Mouse (Mus musculus): ENCODE results near the gene Utp20.
"Not testable (repeated sequence)": the region's sequence is repeated elsewhere in the genome, so short reads cannot be mapped to it uniquely, and the experiment has no call there.

Gene Utp20

DNA sequence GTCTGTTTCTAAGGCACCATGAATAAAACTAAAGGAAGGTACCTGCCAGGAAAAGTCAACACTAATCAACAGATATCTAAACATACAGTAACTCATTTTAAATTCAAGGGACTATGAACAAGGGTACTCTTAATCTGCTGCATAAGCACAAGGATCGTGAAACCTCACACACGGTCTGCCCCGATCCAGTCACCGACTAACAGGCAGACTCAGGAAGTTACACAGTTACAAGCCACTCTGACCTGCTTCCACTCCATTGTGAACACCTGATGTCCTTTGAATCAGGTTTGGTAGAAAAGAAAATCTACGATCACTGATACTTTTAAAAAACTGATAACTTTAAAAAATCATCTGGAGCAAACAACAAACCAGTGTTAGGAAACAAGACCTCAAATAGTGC is 42.7 kb downstream of the Utp20 start:
- DNase-seq (ENCODE audit: low spot score), result no peak

DNA sequence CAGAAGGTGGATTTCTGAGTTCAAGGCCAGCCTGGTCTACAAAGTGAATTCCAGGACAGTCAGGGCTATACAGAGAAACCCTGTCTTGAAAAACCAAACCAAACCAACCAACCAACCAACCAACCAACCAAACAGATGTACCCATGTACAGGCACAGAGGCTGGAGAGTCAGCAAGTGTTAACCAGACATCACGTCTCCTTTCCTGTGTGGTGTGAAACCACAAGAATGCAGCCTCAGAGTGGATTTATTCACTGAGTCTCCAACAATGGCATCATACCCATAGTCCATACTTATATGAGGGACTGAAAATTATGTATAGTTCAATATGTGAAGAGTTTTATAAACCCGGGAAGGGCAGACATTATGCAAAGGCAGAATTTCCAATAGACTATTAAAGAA is 43.5 kb downstream of the Utp20 start:
- DNase-seq (ENCODE audit: low spot score), result not testable (repeated sequence)

DNA sequence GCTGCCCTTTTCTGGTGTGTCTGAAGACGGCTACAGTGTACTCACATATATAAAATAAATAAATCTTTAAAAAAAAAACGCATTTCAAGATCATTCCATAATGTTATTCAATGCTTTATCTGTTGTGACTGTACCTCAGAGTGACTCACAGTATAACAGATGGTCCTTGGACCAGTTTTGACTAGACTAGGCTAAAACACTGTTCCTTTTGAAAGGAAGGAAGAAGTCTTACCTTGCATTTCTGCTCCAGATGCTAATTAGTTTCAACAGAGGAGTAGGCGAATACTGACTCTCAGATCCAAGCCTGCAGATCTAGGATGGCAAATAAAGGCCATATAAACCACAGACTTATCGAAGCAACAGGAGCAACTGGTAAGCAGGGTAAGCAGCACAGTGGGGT is 45.9 kb downstream of the Utp20 start:
- DNase-seq (ENCODE audit: low spot score), result no peak

DNA sequence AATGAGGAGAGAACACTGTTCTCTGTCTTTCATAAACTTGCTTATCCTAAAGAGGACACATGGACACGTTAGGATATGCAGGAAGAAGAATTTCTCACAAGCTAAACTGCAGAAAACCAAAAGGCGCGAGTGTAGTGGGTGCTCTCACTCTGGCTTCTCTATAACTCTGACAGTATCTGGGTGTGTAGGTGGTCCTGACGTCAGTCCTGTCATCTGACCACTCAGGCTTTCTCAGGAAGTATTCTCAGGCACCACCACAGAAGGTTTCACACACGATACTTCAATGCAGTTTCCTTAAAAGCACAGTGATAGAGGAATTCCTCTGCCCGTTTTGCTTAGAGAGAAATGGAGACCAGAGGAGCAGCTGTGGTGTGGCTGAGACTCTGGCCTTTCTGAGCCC is 50.4 kb downstream of the Utp20 start:
- DNase-seq (ENCODE audit: low spot score), result no peak

DNA sequence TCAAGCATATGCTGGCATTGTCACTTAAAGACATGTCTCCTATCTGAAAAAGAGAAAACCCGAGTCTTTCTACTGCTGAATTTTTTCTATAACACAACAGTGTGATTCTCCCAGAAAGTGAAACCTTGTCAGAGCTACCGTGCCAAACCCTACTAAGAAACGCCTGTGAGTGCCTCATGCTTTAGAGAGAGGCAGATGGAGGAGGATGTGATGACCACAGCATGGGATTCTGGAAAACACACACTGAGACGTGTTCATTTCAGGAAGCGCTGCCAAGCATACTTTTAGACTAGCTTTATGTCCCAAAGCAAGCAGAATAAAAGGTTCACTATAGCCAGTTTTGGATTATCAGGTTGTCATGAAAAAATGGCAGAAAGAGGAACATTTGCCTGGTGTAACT is 53.6 kb downstream of the Utp20 start:
- not testable (repeated sequence) for DNase-seq (ENCODE audit: low spot score)

DNA sequence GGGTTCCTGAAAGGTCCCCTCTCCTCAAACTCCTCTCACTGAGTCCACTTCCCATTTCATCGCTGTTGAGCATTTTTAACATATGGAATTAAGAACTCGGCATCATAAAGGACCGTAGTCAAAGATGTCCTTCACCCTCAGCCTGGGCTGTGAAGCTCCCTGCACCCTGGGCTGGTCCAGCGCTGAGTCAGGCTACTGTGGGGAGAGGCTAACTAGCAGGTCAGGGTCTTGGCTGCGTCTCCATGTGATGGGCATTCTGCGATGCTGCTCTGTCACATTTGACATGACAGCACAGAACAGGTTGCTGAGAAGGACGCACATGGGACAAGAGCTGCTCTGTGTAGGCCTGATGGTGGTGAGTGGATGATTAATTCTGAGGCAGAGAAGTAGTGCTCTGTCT is 56.9 kb downstream of the Utp20 start:
- DNase-seq (ENCODE audit: low spot score), result no peak

DNA sequence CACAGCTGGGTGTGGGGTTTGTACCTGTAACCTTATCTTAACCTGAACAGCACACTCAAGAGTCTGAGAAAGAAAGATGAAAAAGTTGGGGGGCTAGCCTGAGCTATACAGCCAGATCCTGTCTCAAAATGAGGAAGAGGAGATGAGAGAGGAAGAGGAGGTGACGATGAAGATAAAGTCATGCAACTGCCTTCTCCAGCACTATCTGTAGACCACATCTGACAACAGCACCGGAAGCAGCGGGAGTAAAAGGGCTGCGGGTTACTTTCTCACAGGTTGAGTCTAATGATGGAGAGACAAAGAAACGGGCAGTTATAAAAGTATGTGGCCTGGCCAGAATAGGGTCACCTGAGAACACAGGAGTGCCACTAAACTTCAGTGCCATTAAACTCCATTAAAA is 57.6 kb downstream of the Utp20 start:
- no peak for DNase-seq (ENCODE audit: low spot score)

DNA sequence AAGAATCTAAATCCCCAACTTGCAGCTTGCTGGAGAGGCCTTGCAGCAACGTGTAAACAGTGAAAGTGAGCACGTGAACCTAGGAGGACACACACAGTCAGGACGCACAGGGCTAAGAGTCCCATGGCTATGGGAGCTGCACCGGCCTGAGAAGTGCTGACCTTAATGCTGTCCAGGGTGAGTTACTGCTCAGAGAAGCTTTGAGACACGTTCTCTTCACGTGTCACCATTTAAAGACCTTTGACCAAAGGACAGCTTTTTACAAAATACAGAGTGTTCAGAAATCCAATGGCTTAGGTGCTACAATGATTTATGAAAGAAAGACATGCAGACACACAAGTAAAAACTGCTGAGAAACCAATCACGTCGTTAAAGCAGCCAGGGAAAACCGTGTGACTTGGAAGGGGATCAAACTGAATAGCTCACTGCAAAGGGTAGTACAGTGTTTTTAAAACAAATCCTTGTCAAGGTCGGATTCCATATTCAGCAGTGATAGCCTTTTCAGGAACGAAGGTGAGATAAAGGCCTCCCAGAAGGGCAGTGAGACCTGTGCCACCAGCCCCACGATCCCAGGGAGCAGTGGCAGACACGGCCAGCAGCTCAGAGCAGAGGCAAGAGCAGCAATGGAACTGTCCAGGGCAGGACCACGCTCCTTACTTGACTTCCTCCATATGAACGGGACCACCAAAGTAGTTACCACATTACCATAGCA is 61.0 kb downstream of the Utp20 start:
- no peak for DNase-seq (ENCODE audit: low spot score)

DNA sequence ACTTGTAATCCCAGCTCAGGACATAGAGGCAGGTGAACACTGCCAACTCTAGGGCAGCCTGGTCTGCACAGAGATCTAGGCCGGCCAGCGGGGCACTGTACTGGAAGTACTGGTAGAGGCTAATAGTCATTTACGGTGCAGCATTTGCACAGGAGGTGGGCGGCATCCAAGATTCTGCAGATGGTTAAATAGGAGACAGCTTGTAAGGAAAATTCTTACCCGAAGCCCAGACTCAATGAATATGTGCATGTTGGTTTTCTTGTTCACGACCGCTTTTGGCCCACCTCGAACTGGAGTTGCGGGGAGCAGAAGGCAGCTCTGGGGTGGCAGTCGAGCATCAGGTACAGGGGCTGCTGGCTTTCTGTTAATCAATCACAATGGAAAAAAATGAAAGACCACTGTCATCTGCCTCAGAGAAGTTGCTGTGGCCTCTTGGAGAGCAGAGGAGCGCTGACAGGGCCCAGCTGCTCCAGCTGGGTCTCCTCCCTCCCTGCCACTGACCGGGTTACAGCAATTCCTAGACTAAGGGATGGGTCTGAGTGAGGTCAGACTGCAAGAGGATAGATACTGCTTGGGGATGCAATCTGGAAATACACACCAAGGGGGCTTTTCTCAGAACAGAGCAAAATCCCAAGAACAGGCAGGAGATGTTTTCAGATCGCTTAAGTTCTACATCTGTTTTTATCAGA is 64.9 kb downstream of the Utp20 start:
- no peak for DNase-seq (ENCODE audit: low spot score)

DNA sequence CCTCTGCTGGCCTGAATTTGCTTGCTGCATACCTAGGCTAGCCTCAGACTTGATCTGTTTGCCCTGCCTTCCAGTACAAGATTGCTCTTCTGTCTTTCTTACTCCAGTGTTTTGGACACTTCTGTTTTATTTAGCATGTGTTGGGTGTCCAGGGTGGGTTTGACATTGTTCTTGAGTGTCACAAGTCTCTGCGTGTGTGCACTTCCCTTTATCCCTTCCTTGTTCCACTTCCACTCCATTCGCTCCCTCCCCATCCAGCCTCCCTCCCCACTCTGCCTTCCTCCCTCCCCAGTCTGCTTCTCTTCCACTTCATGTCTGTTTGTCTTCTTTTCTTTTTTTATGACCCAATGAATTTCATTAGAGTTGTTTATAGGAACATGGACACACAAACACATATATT is 85.2 kb downstream of the Utp20 start:
- no peak for DNase-seq (ENCODE audit: low spot score)

DNA sequence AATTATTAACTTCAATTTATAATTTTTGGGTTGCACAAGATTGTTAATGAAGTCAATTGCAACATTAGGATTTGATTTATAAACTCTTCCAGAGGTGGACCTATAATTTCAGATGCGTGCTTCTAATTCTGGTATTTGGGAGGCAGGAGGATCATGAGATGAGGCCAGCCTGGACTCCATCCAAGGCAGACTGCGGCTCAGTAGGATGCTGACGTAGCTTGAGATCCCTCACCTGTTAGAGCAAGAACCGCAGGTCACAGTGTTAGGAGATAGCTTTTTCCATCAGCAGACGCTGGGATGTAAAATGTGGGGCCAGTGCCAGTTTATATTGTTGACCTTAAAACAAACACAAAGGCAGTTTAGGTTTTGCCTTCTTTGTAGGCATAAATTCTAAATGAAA is 85.8 kb downstream of the Utp20 start:
- no peak for DNase-seq (ENCODE audit: low spot score)

DNA sequence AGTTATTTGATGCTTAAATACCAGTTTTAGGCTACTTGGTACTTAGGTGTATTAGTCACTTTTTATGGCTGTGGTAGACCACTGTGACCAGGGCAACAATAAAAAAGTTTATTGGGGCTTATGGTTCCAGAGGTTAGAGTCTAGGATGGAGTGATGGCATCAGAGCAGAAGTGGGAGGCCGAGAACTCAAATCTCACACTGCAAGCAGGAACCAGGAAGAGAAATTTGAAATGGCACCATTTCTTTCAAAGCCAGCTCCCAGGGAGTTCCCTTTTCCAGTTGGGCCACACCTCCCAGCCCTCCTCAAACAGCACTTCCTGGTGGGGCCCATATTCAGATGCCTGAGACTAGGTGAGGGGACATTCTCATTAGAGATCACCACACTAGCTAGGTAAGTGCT is 86.8 kb downstream of the Utp20 start:
- DNase-seq (ENCODE audit: low spot score), result no peak

DNA sequence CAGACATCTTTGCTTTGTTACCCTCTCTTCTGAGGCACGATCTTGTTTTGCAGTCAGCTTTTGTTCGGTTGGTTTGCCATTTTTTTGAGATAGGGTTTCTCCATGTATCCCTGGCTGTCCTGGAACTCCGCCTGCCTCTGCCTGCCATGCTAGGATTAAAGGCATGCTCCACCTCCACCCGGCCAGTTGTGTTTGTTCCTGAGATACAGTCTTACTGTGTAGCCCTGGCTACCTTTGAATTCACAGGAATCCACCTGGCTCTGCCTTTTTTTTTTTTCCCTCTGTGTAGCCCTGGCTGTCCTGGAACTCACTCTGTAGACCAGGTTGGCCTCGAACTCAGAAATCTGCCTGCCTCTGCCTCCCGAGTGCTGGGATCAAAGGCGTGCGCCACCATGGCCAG is 87.5 kb downstream of the Utp20 start:
- not testable (repeated sequence) for DNase-seq (ENCODE audit: low spot score)

DNA sequence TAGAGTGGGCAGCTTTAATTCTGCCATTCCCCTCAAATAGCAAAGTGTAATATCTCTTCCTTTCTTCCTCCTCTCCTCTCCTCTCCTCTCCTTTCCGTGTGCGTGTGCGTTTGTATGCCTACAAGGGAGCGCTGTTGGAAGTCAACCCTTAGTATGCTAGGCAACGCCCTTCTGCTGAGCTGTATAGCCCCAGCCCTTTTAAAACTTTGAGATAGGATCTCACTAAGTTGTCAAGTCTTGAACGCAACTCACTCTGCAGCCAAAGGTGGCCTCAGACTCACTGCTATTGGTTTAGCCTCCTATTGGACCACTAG is 94.3 kb downstream of the Utp20 start:
- DNase-seq (ENCODE audit: low spot score), result peak; percentile 14

DNA sequence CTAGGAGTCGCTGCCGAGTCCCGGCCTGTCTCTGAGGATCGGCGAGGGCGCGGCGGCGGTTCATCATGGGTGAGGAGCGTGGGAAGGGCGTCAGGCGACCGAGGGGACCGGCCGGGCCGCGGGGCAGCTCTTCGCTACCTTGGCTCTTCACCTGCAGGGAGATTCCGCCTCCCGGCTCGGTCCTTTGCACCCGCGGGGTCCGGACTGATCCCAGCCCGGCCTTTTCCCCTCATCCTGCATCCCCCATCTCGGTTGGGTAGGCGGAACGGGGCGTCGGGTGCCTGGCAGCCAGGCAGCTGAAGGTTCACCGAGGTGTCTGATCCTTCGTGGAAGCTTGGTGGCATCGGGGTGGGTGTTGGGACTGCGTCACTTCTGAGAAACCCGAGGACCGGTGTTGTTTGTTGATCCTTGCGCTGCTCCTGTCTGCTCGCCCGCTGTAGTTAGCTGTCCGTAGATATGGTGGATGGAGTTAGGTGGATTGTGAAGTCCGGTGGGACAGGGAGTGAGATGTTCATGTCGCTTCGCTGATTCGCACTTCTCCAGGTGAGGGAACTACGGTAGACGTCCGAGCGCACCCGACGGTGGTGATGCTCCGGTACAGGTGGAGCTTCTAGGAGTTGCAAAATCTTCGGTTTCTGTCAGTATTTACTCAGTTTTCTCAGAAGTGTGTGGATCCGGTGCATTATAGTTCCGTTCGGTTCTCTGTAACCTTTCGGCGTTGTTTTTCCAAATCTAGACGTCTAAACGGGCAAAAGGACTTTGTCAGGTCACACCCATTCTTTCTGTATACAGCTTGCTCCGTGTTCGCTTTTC is 94.9 kb downstream of the Utp20 start:
- DNase-seq (ENCODE audit: low spot score), result peak; percentile 48

DNA sequence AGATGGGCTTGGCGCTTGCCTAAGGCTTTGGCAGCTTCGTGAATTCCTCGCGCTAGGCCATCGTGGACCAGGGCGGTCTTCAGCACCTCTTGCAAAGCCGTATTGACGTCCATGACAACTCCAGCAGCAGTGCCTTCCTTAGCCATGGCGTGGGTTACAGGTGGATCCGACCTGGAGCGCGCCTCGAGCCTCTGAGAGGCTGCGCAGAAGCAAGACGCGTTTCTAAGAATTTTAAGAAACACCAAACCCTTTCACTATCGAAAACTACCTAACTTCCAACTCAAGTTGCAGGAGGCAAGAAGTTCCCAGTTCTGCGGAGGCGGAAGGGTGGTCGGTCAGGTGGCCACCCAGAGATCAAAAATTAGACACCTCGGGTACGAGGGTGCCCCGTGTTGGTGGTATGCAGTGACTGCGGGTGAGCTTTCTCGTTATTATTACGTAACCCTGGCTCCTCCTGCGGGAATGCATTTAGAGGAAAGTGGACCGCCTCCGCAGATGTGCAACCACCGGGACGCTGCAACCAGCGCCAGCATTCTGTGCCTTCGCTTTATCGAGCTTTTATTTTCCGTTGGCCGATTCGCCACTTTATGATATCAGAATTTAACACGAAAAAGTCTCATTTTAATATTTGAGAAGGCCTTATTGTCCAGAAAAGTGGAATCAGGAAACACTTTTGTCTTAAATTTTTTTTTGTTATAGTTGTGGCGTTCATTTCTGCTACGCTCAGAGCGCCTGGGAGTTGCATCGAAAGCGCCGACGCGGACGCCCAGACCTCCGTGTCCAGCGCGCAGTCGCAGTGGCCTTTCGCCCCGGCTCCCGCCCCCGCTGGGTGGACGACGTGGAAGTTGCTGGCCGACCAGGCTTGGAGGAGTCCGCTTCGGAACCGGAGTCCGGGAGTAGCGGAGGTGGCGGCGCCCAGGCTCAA is 95.8 kb downstream of the Utp20 start, which contains the start of gene Arl1:
Arl1 (plus strand) TSS at position 288 of the 925 bp plus-strand sequence.
- peak; percentile 96 for DNase-seq (ENCODE audit: low spot score)

DNA sequence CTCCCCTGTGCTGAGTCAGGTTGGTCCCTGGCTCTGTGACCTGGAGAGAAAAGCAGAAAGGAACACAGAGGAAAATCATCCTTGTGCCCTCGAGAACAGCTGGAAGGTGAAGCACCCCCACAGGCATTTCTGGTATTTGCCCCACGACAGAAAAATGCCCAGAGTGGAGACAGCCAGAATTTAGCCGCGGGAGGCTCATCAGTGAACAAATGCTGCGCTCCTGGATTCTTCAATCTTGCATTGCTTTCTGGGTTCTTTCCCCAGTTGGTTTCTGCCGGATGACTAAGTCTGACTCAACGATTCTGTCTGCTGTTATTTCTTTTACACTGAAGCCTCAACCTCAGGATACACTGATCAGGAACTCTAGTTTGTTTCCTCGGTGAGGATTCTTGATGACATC is 98.4 kb downstream of the Utp20 start:
- DNase-seq (ENCODE audit: low spot score), result no peak

DNA sequence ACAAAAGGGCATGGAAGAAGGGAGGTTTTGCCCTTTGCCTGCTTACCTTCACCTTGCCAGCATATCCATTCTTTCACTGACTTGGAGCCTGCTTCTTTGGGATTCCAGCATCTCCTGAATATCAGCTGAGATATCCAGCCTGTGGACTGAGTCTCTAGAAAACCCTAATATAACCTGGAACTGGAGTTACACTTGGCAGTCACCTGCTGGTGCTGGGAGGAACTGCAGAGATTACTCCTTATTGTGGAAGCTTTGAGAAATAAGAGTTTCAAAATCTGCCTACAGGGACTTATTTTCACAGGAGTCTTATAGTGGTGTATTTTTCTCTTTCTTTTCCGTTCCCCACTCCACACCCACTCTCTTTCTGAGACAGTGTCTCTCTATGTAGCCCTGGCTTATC is 99.5 kb downstream of the Utp20 start:
- DNase-seq (ENCODE audit: low spot score), result peak; percentile 71

DNA sequence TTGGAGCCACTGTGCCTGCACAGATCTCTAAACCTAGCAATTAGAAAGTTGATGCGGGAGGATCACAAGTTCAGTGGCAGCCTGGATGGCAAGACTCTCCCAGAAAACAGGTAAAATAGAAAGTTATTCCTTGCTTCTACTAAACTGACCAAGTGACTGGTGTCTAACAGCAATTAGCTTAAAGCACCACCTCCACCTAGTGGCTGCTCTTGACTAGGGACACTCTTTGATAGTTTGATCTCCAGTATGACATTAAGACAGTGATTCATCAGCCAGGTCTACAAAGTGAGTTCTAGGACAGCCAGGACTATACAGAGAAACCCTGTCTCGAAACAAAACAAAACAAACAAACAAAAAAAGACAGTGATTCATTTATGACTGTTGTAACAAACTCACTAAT is 101.3 kb downstream of the Utp20 start:
- peak; percentile 58 for DNase-seq (ENCODE audit: low spot score)

DNA sequence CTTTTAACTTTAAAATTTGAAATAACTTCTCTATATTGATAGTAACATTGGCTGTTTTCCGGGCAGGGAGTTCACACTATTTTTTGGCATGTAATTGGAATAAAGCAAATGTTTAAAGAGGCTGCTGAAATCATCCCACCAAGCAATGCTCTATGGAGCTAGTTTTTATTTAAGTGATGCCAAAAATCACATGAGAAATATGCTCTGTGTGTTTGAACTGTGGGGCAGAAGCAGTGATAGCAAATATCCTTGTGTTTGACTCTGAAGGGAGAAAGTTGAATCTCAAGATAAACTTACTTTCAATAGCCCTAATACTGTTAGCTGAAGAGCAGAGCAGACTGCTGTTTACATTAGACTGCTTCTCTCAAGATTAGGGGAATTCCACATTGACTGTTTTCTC is 107.0 kb downstream of the Utp20 start:
- no peak for DNase-seq (ENCODE audit: low spot score)

DNA sequence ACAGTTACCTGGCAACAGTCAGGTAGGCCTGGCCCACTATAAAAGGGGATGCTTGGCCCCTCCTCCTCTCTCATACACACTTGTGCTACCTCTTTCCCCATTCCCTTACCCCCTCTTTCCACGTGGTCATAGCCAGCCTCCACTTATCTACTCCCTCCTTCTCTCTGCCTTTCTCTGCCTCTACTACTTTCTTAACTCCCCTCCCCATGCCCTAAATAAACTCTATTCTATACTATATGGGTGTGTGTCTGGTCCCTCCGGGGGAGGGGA is 108.9 kb downstream of the Utp20 start:
- no peak for DNase-seq (ENCODE audit: low spot score)

DNA sequence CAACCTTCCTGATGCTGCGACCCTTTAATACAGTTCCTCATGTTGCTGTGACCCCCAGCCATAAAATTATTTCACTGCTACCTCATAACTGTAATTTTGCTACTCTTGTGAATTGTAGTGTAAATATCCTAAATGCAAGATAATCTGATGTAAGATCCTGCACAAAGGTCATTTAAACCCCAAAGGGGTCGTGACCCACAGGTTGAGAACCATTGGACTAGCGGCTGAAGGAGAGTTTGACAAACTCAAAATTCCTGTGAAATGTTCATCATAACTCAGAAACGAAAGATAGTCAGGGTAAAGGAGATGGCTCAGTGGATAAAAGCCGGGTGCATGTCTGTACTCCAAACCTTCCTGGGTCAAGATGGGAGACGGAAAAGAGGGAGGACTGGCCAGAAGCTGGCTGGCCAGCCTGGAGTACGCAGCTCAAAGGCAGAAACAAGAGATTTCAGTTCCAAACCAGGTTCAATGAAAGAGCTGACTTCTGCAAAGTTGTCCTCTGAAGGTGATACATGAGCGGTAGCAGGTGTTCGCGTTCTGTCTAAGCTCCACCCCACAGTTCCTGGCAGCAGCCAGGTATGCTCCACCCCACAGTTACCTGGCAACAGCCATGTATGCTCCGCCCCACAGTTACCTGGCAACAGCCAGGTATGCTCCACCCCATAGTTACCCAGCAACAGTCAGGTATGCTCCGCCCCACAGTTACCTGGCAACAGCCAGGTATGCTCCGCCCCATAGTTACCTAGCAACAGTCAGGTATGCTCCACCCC is 109.4 kb downstream of the Utp20 start:
- DNase-seq (ENCODE audit: low spot score), result no peak
